Comparison of ENCODE assay signal across 23 mouse cellular contexts in the genomic region with DNA sequence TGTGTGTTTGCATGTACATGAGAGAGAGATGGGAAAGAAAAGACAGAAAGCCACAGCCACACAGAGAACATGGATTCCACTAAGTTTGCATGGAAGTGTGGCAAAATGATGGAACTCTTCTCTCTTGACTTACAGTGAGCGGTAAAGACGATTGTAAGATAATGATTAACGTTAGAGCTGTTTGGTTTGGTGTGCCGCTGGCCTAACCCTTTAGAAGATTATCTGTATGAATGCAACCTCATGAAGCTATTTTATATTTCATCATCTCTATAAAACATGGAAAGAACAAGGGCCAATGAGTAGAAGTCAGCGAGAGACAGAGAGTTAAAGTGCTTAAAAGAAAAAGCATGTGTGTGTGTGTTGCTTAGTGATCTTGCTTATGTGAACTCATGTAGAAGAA. TPM values are rescaled to one million over a fixed set of nuclear protein-coding genes. Genes with fewer than 3 reads are reported as not detected.
DNase-seq lines count a peak whose midpoint lies in the region; ATAC-seq and TF ChIP-seq lines count a peak whose summit lies in the region.
"Had no signal": no experiment of that assay in that cellular context is flagged by ENCODE, and none has a peak within 500 bp of the region (broad histone marks: within the 10 kb centered on the region; RNA-seq: fewer than 3 reads in every experiment).

No protein-coding gene starts in this region.

- H3K4me3 ChIP-seq in intestine, embryonic 15.5 days (replicated peaks), result no peak overlapping the region
- H3K4me3 ChIP-seq in intestine, postnatal 0 days (ENCODE audit: low read depth, low read length), result no peak overlapping the region
- no peak overlapping the region for H3K4me3 ChIP-seq in intestine, embryonic 16.5 days (ENCODE audit: low read length)

- H3K4me2 ChIP-seq in intestine, embryonic 15.5 days (replicated peaks), result no peak overlapping the region
- no peak overlapping the region for H3K4me2 ChIP-seq in intestine, postnatal 0 days (replicated peaks; ENCODE audit: low read depth)
- no peak overlapping the region for H3K4me2 ChIP-seq in intestine, embryonic 16.5 days (ENCODE audit: low read depth, low read length)

- 58% methylated on average over 5 of the region's 5 CpGs for WGBS in intestine, embryonic 15.5 days
- 47% methylated on average over 5 of the region's 5 CpGs for WGBS in intestine, postnatal 0 days
- 63% methylated on average over 5 of the region's 5 CpGs for WGBS in intestine, embryonic 16.5 days
- 38% methylated on average over 5 of the region's 5 CpGs for WGBS in large intestine, adult 2 months

- no peak overlapping the region for H3K9ac ChIP-seq in intestine, embryonic 15.5 days
- no peak overlapping the region for H3K9ac ChIP-seq in intestine, postnatal 0 days (ENCODE audit: low read depth, low read length)
- H3K9ac ChIP-seq in intestine, embryonic 16.5 days (ENCODE audit: low read depth, low read length), result no peak overlapping the region

- no peaks in the 10 kb centered on the region for H3K36me3 ChIP-seq in intestine, embryonic 15.5 days
- no peaks in the 10 kb centered on the region for H3K36me3 ChIP-seq in intestine, postnatal 0 days (ENCODE audit: control insufficient read depth, insufficient read depth)
- no peaks in the 10 kb centered on the region for H3K36me3 ChIP-seq in intestine, embryonic 16.5 days (ENCODE audit: control insufficient read depth, insufficient read depth, low read length)
- H3K36me3 ChIP-seq: G1E had no signal

- peak; percentile 31 for DNase-seq in large intestine, adult 2 months (ENCODE audit: low read depth, low spot score)
- DNase-seq in T-cell, adult 2 months (ENCODE audit: low spot score), result no peak
- DNase-seq in adrenal gland, postnatal 14 days, result no peak
- DNase-seq: adrenal gland, adult 2 months; adrenal gland, adult 8-10 months; adrenal gland, postnatal 10 days; adrenal gland, postnatal 25 days; adrenal gland, postnatal 36 days; B cell, adult 2 months; cerebellum, adult 11 months; cerebellum, adult 11-12 months; cerebellum, adult 18-20 months; cerebellum, adult 2 months; cerebellum, adult 8-10 months had no signal

- no peak overlapping the region for H3K27ac ChIP-seq in intestine, embryonic 15.5 days
- no peak overlapping the region for H3K27ac ChIP-seq in intestine, postnatal 0 days (ENCODE audit: low read depth, low read length)
- H3K27ac ChIP-seq in intestine, embryonic 16.5 days (ENCODE audit: low read length), result no peak overlapping the region

- no peaks in the 10 kb centered on the region for H3K27me3 ChIP-seq in intestine, embryonic 15.5 days (replicated peaks)
- H3K27me3 ChIP-seq in intestine, postnatal 0 days (replicated peaks; ENCODE audit: control insufficient read depth, insufficient read depth, low read length), result no peaks in the 10 kb centered on the region
- no peaks in the 10 kb centered on the region for H3K27me3 ChIP-seq in intestine, embryonic 16.5 days (replicated peaks; ENCODE audit: control insufficient read depth, insufficient read depth, low read length)
- H3K27me3 ChIP-seq: CH12.LX had no signal

- no peaks in the 10 kb centered on the region for H3K9me3 ChIP-seq in intestine, embryonic 15.5 days
- H3K9me3 ChIP-seq in intestine, postnatal 0 days (ENCODE audit: control insufficient read depth), result no peaks in the 10 kb centered on the region
- H3K9me3 ChIP-seq in intestine, embryonic 16.5 days (ENCODE audit: control insufficient read depth, low read length), result no peaks in the 10 kb centered on the region

- peak; percentile 77 for ATAC-seq in intestine, embryonic 15.5 days
- no peak for ATAC-seq in intestine, postnatal 0 days
- peak; percentile 76 for ATAC-seq in intestine, embryonic 16.5 days
- ATAC-seq: activated CD4-positive, CD25-positive, alpha-beta regulatory T cell, adult 4 months; CD4-positive, CD25-positive, alpha-beta regulatory T cell, adult 4 months; Patski had no signal

- TF ChIP-seq CTCF in intestine, postnatal 0 days (IDR thresholded peaks at IDR 0.05; ENCODE audit: low read depth), result no peak

- no peaks in the 10 kb centered on the region for H3K4me1 ChIP-seq in intestine, embryonic 15.5 days (replicated peaks)
- H3K4me1 ChIP-seq in intestine, postnatal 0 days (replicated peaks; ENCODE audit: control insufficient read depth, insufficient read depth, low read length), result no peaks in the 10 kb centered on the region
- no peaks in the 10 kb centered on the region for H3K4me1 ChIP-seq in intestine, embryonic 16.5 days (ENCODE audit: control insufficient read depth, insufficient read depth, low read length)

RNA-seq across cellular contexts. Expression of a gene that starts 60.0 kb away (rescaled TPM):
- 1.4 and 1.5 TPM in 2 replicates for polyA plus RNA-seq in intestine, embryonic 15.5 days (2015; fragmentation: Nextera tagmentation; extraction: Ambion mirVana)
- polyA plus RNA-seq in intestine, postnatal 0 days (2015; fragmentation: Nextera tagmentation; extraction: Ambion mirVana), result 0.66 and 0.76 TPM in 2 replicates
- 1.5 and 1.7 TPM in 2 replicates for polyA plus RNA-seq in intestine, embryonic 16.5 days (2015; fragmentation: Nextera tagmentation; extraction: Ambion mirVana)
- 0.46 and 1.5 TPM in 2 replicates for polyA plus RNA-seq in large intestine, adult 2 months (2012; rRNA removed)
- total RNA-seq in adrenal gland, postnatal 14 days (2021), result 7.5 and 7.8 TPM in 2 replicates
- total RNA-seq: MEL had no signal
- polyA plus RNA-seq: CD4-positive, CD25-positive, alpha-beta regulatory T cell, adult 4 months; G1E had no signal
